In genomic region chr15:85765022-85765421, GRCm38 (mm10) we compare ENCODE assay signal across 31 mouse cellular contexts. TPM values are rescaled to one million over a fixed set of nuclear protein-coding genes. Genes with fewer than 3 reads are reported as not detected.
"Had no signal": no experiment of that assay in that cellular context is flagged by ENCODE, and none has a peak within 500 bp of the region (broad histone marks: within the 10 kb centered on the region; RNA-seq: fewer than 3 reads in every experiment).

No protein-coding gene starts in this region.

- H3K9me3 ChIP-seq: embryonic facial prominence, embryonic 10.5 days; embryonic facial prominence, embryonic 12.5 days; embryonic facial prominence, embryonic 15.5 days; forebrain, embryonic 10.5 days; forebrain, embryonic 12.5 days; forebrain, embryonic 13.5 days; forebrain, embryonic 15.5 days had no signal

- ATAC-seq: forebrain, embryonic 13.5 days; forebrain, embryonic 14.5 days; forebrain, embryonic 15.5 days; forebrain, embryonic 16.5 days; forebrain, postnatal 0 days had no signal

- H3K4me2 ChIP-seq: embryonic facial prominence, embryonic 12.5 days; embryonic facial prominence, embryonic 13.5 days; embryonic facial prominence, embryonic 15.5 days; forebrain, embryonic 12.5 days; forebrain, embryonic 13.5 days; forebrain, embryonic 15.5 days had no signal

- H3K36me3 ChIP-seq: embryonic facial prominence, embryonic 10.5 days; embryonic facial prominence, embryonic 12.5 days; embryonic facial prominence, embryonic 13.5 days; embryonic facial prominence, embryonic 15.5 days; forebrain, embryonic 10.5 days; forebrain, embryonic 12.5 days; forebrain, embryonic 15.5 days had no signal

- H3K4me3 ChIP-seq: embryonic facial prominence, embryonic 10.5 days; embryonic facial prominence, embryonic 12.5 days; embryonic facial prominence, embryonic 13.5 days; embryonic facial prominence, embryonic 15.5 days; erythroblast, embryonic 14.5 days; forebrain, embryonic 10.5 days; forebrain, embryonic 12.5 days; forebrain, embryonic 13.5 days; forebrain, embryonic 15.5 days; gastrocnemius, adult 2 months had no signal

- H3K9ac ChIP-seq: embryonic facial prominence, embryonic 12.5 days; embryonic facial prominence, embryonic 13.5 days; embryonic facial prominence, embryonic 15.5 days; forebrain, embryonic 12.5 days; forebrain, embryonic 13.5 days; forebrain, embryonic 15.5 days; forebrain, postnatal 0 days had no signal

- H3K4me1 ChIP-seq: embryonic facial prominence, embryonic 10.5 days; embryonic facial prominence, embryonic 12.5 days; embryonic facial prominence, embryonic 13.5 days; embryonic facial prominence, embryonic 15.5 days; forebrain, embryonic 10.5 days; forebrain, embryonic 12.5 days; forebrain, embryonic 13.5 days; forebrain, embryonic 15.5 days had no signal

- H3K27me3 ChIP-seq: embryonic facial prominence, embryonic 13.5 days; embryonic facial prominence, embryonic 15.5 days; forebrain, embryonic 13.5 days; forebrain, embryonic 15.5 days had no signal

- H3K27ac ChIP-seq: embryonic facial prominence, embryonic 10.5 days; embryonic facial prominence, embryonic 12.5 days; embryonic facial prominence, embryonic 13.5 days; embryonic facial prominence, embryonic 15.5 days; forebrain, embryonic 10.5 days; forebrain, embryonic 12.5 days; forebrain, embryonic 13.5 days; forebrain, embryonic 15.5 days; gastrocnemius, adult 2 months had no signal

- DNase-seq: cerebellum, adult 18-20 months; cerebellum, adult 2 months; cerebellum, adult 8-10 months; cerebellum, adult 9-10 months; cerebellum, adult 9-11 months; cerebellum, postnatal 10 days; cerebellum, postnatal 14 days; cerebellum, postnatal 25 days; cerebellum, postnatal 36 days; embryo, embryonic 11 days; forebrain, postnatal 0 days; gastrocnemius, adult 2 months; gastrocnemius, postnatal 10 days; gastrocnemius, postnatal 14 days; gastrocnemius, postnatal 25 days; gastrocnemius, postnatal 36 days; heart, adult 18-20 months had no signal

RNA-seq across cellular contexts. Expression of gene Ppara, which starts 30.2 kb away (rescaled TPM):
- total RNA-seq: common myeloid progenitor, adult 5-6 weeks; granulocyte monocyte progenitor cell, adult 5-6 weeks had no signal
- polyA plus RNA-seq: erythroblast, embryonic 14.5 days had no signal

RNA-seq across cellular contexts. Expression of gene Pkdrej, which starts 56.5 kb away (rescaled TPM):
- total RNA-seq: granulocyte monocyte progenitor cell, adult 5-6 weeks had no signal
- polyA plus RNA-seq: erythroblast, embryonic 14.5 days; forebrain, embryonic 11.5 days; forebrain, embryonic 13.5 days had no signal
